Mouse (Mus musculus) kidney, embryonic 16.5 days (tissue): Measurements from ENCODE around the gene Fam107b. TPM values are rescaled to one million over a fixed set of nuclear protein-coding genes. Genes with fewer than 3 reads are reported as not detected.

ENCODE experiments used
- ATAC-seq: fragments of 200-750 bp; cut with Nextera tagmentation; 2 replicates; pipeline ENCODE4 v1.8.0; 2017; ENCODE audit warnings: moderate TSS enrichment; ENCODE audit not compliant: low FRiP score, low TSS enrichment
- H3K27ac ChIP-seq: fragments of 300-500 bp; sonication (generic); 2 replicates; pipeline ENCODE4 v1.5.1; 2014; ENCODE audit warnings: low read length
- H3K27me3 ChIP-seq: fragments of 300-500 bp; sonication (generic); 2 replicates; pipeline ENCODE4 v1.6.1; 2014; ENCODE audit warnings: low read length, control low read depth, mixed read lengths; ENCODE audit not compliant: insufficient read depth
- H3K36me3 ChIP-seq: fragments of 300-500 bp; sonication (generic); 2 replicates; pipeline ENCODE4 v1.6.1; 2014; ENCODE audit warnings: low read length, control low read depth, mixed read lengths; ENCODE audit not compliant: insufficient read depth
- H3K4me1 ChIP-seq: fragments of 300-500 bp; sonication (generic); 2 replicates; pipeline ENCODE4 v1.6.1; 2014; ENCODE audit warnings: low read length, control low read depth, mixed read lengths; ENCODE audit not compliant: insufficient read depth
- H3K4me2 ChIP-seq: fragments of 300-500 bp; sonication (generic); replicated peaks from 2 replicates; pipeline ENCODE4 v1.6.1; 2014; ENCODE audit warnings: low read depth, low read length
- H3K4me3 ChIP-seq: fragments of 300-500 bp; sonication (generic); 2 replicates; pipeline ENCODE4 v1.5.1; 2014; ENCODE audit warnings: mild to moderate bottlenecking, low read length
- H3K9ac ChIP-seq: fragments of 300-500 bp; sonication (generic); replicated peaks from 2 replicates; pipeline ENCODE4 v1.6.1; 2014; ENCODE audit warnings: low read length
- H3K9me3 ChIP-seq: fragments of 300-500 bp; sonication (generic); 2 replicates; pipeline ENCODE4 v1.6.1; 2016; ENCODE audit warnings: low read length, control low read depth
- WGBS: fragments of 180-500 bp; shearing (Covaris S2); extraction: QIAGEN DNeasy Blood & Tissue Kit; methylation state at CpG from one replicate; pipeline ENCODE4 v1.1.7; 2014; 5-methylcytosine and 5-hydroxymethylcytosine counted together
- polyA plus RNA-seq: library from polyadenylated mRNA; unstranded; fragments of >200 nt; fragmentation: Nextera tagmentation; extraction: Ambion mirVana; gene quantifications from 2 replicates; pipeline ENCODE4 v1.2.1, GENCODE M21; 2015

The Fam107b gene
- polyA plus RNA-seq, 1 experiment from 2014 or later: 67.2 TPM

GRCm38 (mm10) chr2:3810321-3810720 is 240.0 kb downstream of the Fam107b start:
- ATAC-seq: no peak
- Histone ChIP-seq H3K9ac (no peak overlapping the region), H3K27me3 (no peaks in the 10 kb centered on the region), H3K9me3 (no peaks in the 10 kb centered on the region), H3K4me1 (no peaks in the 10 kb centered on the region), H3K36me3 (no peaks in the 10 kb centered on the region), H3K4me2 (no peak overlapping the region), H3K27ac (no peak overlapping the region), H3K4me3 (no peak overlapping the region)
- 66% methylated on average over 5 of the region's 5 CpGs for WGBS

- Histone ChIP-seq H3K36me3 (no peaks in the 10 kb centered on the region), H3K4me1 (no peaks in the 10 kb centered on the region), H3K9ac (no peak overlapping the region), H3K27ac (no peak overlapping the region), H3K27me3 (no peaks in the 10 kb centered on the region), H3K4me2 (no peak overlapping the region), H3K9me3 (no peaks in the 10 kb centered on the region), H3K4me3 (no peak overlapping the region)
- ATAC-seq: 0 out of 2 replicates have a peak, but pooled peaks have one; percentile 39
- WGBS: 56% methylated on average over 6 of the region's 6 CpGs
Measured at GRCm38 (mm10) chr2:3816142-3816609, 245.9 kb downstream of the Fam107b start.

DNA sequence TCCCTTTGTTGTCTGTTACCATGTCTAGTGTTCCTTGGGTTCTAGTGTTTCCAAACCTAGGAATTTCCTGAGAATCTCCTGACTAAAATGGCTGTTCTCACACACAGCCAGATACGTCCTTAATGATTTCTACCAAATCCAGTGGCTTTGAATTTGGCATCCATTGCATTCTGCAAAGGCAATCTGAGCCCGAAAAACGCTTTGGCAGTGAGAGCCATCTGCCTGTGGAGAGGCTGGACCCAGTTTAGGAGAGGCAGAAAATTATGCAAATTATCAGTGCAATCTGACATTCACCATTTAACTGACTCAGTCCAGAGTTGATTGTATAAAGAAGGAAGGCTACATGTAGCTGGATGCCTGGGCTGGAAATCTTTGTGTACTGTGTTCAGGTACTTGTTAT is 247.3 kb downstream of the Fam107b start:
- no peak overlapping the region for H3K27ac ChIP-seq
- H3K36me3 ChIP-seq: no peaks in the 10 kb centered on the region
- WGBS: 85% methylated on average over 3 of the region's 3 CpGs
- ATAC-seq: no peak
- H3K4me2 ChIP-seq: no peak overlapping the region
- no peak overlapping the region for H3K9ac ChIP-seq
- H3K9me3 ChIP-seq: no peaks in the 10 kb centered on the region
- no peak overlapping the region for H3K4me3 ChIP-seq
- H3K4me1 ChIP-seq: no peaks in the 10 kb centered on the region
- no peaks in the 10 kb centered on the region for H3K27me3 ChIP-seq

DNA sequence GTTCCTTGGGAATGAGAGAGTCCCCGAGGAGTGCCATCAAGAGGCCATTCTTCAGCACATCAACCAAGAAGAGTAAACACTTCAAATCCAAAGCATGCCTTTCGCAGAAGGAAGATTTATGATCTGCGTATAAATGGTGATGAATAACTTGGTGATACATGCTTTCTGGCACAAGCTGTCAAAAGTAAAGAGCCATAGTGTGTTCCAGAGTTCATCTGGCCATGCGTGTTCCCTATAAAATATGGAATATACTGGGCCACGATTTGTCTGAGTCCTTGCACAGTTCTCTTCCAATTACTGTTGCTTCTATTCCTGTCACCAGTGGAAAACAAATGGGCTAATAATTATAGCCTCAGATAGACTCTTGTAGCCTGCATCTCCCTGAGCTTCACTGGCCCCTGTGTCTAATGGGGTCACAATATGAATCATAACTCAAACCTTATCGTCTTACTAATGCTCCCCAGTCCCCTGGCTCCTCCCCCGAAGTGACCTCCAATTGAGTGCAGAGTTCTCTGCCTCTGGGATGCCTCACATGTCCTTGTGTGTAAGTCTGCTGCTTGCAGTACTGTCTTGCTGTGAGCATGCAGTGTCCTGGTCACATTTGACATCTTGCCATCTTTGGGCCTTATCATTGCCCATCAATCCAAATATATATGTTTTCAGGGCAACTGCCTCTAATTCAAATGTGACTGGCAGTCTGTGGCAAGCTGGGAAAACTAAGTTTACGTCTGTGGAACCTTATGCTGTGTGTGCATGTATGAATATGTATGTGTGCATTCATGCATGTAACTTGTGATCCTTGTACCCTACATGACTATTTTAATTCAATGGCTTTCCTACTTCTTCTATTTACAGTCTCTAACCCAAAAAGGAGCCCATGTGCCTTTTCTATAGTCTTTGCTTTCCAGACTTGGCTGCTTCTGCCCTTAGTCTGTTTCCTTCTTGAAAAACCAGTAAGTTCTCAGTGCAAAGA is 252.5 kb downstream of the Fam107b start:
- 63% methylated on average over 8 of the region's 8 CpGs for WGBS
- ATAC-seq: peak; percentile 59
- Histone ChIP-seq H3K9ac (no peak overlapping the region), H3K9me3 (no peaks in the 10 kb centered on the region), H3K36me3 (no peaks in the 10 kb centered on the region), H3K4me2 (no peak overlapping the region), H3K27ac (no peak overlapping the region), H3K27me3 (no peaks in the 10 kb centered on the region), H3K4me1 (no peaks in the 10 kb centered on the region), H3K4me3 (no peak overlapping the region)

Other genes starting within 250 kb of the Fam107b start
- gene Rpp38, start 237.8 kb upstream of the Fam107b start, polyA plus RNA-seq: 19.7 and 20.5 TPM in 2 replicates
- 0.86 and 0.99 TPM in 2 replicates for gene Acbd7, start 234.3 kb upstream of the Fam107b start, polyA plus RNA-seq
- not detected in 2 replicates for gene Olah, start 173.3 kb upstream of the Fam107b start, polyA plus RNA-seq
- gene Meig1, start 147.8 kb upstream of the Fam107b start, polyA plus RNA-seq: 0.29 TPM in 1 of 2 replicates, not detected in the other
- gene Dclre1c, start 146.4 kb upstream of the Fam107b start, polyA plus RNA-seq: 6.6 and 7.5 TPM in 2 replicates
- gene Suv39h2, start 95.5 kb upstream of the Fam107b start, polyA plus RNA-seq: 14.2 and 14.5 TPM in 2 replicates
- 5.1 and 5.9 TPM in 2 replicates for gene Gm45902, start 57.7 kb upstream of the Fam107b start, polyA plus RNA-seq
- gene Hspa14, start 57.7 kb upstream of the Fam107b start, polyA plus RNA-seq: 119 and 124 TPM in 2 replicates
- 0.19 and 0.27 TPM in 2 replicates for gene Cdnf, start 57.5 kb upstream of the Fam107b start, polyA plus RNA-seq